Mouse (Mus musculus): ENCODE results near the gene Pacs2. TPM values are rescaled to one million over a fixed set of nuclear protein-coding genes. Genes with fewer than 3 reads are reported as not detected.

Gene Pacs2
- polyA plus RNA-seq, 1 experiment, result 8.7 TPM

DNA sequence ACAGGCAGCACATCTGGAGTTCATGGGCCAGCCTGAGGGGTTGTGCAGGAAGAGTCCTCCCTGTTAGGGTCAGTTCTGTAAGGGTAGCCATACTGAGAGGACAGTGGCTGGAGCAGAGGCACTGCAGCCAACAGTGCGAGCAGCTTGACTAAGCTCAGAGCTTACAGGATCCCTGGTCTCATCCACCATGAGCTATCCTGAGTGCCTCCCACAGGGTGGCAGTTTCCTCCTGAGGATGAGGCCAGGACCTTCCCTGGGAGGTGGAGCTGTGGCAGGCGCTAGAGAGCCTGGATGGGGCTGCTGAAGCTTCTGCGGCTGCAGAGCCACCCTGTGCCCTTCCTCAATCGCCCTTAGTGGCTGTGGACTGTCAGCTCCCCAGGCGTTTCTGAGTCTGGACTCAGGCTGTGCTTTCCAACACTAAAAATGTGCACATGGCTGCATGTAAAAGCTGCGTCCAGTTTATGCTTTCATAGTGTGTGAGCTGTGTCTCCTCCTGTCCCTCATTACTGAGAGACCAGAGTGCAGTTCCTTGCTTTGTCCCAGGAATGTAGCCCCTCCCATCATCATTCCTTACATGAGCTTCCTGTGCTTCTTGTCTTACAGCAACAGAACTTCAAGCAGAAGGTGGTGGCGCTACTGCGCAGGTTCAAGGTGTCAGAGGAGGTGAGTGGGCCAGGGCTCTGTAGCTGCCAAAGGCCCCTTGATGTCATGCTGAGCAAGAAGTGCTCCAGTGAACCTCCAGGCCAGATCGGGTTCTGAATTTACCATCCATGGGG lies 37.5 kb downstream of the Pacs2 start:
- Histone ChIP-seq H3K36me3 (replicated peaks; ENCODE audit: low read length) (peaks cover 78% of the 10 kb centered on the region), H3K27me3 (replicated peaks) (peaks cover 15% of the 10 kb centered on the region), H3K4me3 (replicated peaks) (no peak overlapping the region), H3K9me3 (no peaks in the 10 kb centered on the region), H3K4me1 (peaks cover 46% of the 10 kb centered on the region)
- TF ChIP-seq FLI1 (IDR thresholded peaks at IDR 0.05; ENCODE audit: low read length) (no peak), GATA1 (IDR thresholded peaks at IDR 0.05; ENCODE audit: borderline replicate concordance, low read length) (no peak)

GRCm38 (mm10) chr12:113056089-113056488 lies 41.8 kb downstream of the Pacs2 start:
- Histone ChIP-seq H3K36me3 (replicated peaks; ENCODE audit: low read length) (peaks cover 83% of the 10 kb centered on the region), H3K9me3 (peaks cover 9% of the 10 kb centered on the region; the same call in 1 of the 2 replicates), H3K4me1 (peaks cover 16% of the 10 kb centered on the region), H3K4me3 (replicated peaks) (no peak overlapping the region), H3K27me3 (replicated peaks) (peaks cover 9% of the 10 kb centered on the region)
- TF ChIP-seq GATA1 (IDR thresholded peaks at IDR 0.05; ENCODE audit: borderline replicate concordance, low read length) (no peak), FLI1 (IDR thresholded peaks at IDR 0.05; ENCODE audit: low read length) (no peak)

GRCm38 (mm10) chr12:113060178-113060577 lies 45.9 kb downstream of the Pacs2 start:
- no peak for TF ChIP-seq GATA1 (IDR thresholded peaks at IDR 0.05; ENCODE audit: borderline replicate concordance, low read length)
- no peak for TF ChIP-seq FLI1 (IDR thresholded peaks at IDR 0.05; ENCODE audit: low read length)
- H3K4me1 ChIP-seq, result peaks cover 5% of the 10 kb centered on the region; the same call in 1 of the 2 replicates
- H3K36me3 ChIP-seq (replicated peaks; ENCODE audit: low read length), result peaks cover 89% of the 10 kb centered on the region
- peaks cover 12% of the 10 kb centered on the region for H3K27me3 ChIP-seq (replicated peaks)
- H3K4me3 ChIP-seq (replicated peaks), result no peak overlapping the region
- peaks cover 9% of the 10 kb centered on the region; the same call in 1 of the 2 replicates for H3K9me3 ChIP-seq

DNA sequence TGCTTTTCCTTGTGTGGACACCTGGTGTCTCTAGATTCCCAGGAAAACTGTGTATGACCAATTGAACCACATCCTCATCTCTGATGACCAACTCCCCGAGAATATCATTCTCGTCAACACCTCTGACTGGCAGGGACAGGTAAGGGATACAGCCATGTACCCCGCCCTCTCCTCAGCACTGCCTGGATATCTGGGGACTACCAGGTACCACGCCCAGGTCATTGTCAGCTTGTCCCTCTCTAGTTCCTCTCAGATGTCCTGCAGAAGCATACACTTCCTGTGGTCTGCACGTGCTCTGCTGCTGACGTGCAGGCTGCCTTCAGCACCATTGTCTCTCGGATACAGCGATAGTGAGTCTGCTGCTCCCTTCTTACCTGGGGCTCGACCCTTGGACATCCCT lies 47.3 kb downstream of the Pacs2 start:
- TF ChIP-seq GATA1 (IDR thresholded peaks at IDR 0.05; ENCODE audit: borderline replicate concordance, low read length), result no peak
- no peak for TF ChIP-seq FLI1 (IDR thresholded peaks at IDR 0.05; ENCODE audit: low read length)
- Histone ChIP-seq H3K4me3 (replicated peaks) (no peak overlapping the region), H3K36me3 (replicated peaks; ENCODE audit: low read length) (peaks cover 95% of the 10 kb centered on the region), H3K27me3 (replicated peaks) (peaks cover 10% of the 10 kb centered on the region), H3K4me1 (peaks cover 9% of the 10 kb centered on the region), H3K9me3 (peaks cover 9% of the 10 kb centered on the region; the same call in 1 of the 2 replicates)

- Histone ChIP-seq H3K36me3 (replicated peaks; ENCODE audit: low read length) (peaks cover 94% of the 10 kb centered on the region), H3K4me1 (peaks cover 9% of the 10 kb centered on the region), H3K27me3 (replicated peaks) (peaks cover 13% of the 10 kb centered on the region), H3K9me3 (peaks cover 9% of the 10 kb centered on the region; the same call in 1 of the 2 replicates), H3K4me3 (replicated peaks) (no peak overlapping the region)
- TF ChIP-seq FLI1 (IDR thresholded peaks at IDR 0.05; ENCODE audit: low read length), result no peak
- TF ChIP-seq GATA1 (IDR thresholded peaks at IDR 0.05; ENCODE audit: borderline replicate concordance, low read length), result no peak
Observed at GRCm38 (mm10) chr12:113062201-113062600, 47.9 kb downstream of the Pacs2 start.

GRCm38 (mm10) chr12:113063700-113064099 lies 49.4 kb downstream of the Pacs2 start:
- TF ChIP-seq GATA1 (IDR thresholded peaks at IDR 0.05; ENCODE audit: borderline replicate concordance, low read length) (no peak), FLI1 (IDR thresholded peaks at IDR 0.05; ENCODE audit: low read length) (no peak)
- peaks cover 19% of the 10 kb centered on the region for H3K27me3 ChIP-seq (replicated peaks)
- no peak overlapping the region for H3K4me3 ChIP-seq (replicated peaks)
- H3K9me3 ChIP-seq, result peaks cover 4% of the 10 kb centered on the region; the same call in 1 of the 2 replicates
- peaks cover 8% of the 10 kb centered on the region for H3K4me1 ChIP-seq
- H3K36me3 ChIP-seq (replicated peaks; ENCODE audit: low read length), result peaks cover 93% of the 10 kb centered on the region

DNA sequence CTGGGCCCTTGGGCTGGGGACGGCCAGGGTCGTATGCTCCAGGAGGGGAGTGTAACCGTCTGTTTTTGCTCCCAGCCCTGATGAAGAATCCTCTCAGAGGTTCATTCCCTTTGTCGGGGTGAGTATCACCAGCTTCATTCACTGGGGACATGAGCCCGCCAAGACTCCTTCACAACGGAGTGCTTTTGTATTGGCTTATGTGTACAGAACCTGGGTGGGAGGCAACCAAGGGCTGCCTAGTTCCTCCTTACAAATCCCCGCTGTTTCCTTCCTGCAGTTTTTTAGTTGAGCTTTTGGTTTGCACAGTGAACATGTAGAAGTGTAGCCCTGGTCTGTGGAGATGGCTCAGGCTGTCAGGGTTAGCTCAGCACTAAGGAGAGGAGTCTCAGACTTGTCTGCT lies 53.7 kb downstream of the Pacs2 start:
- TF ChIP-seq FLI1 (IDR thresholded peaks at IDR 0.05; ENCODE audit: low read length) (no peak), GATA1 (IDR thresholded peaks at IDR 0.05; ENCODE audit: borderline replicate concordance, low read length) (no peak)
- H3K36me3 ChIP-seq (replicated peaks; ENCODE audit: low read length), result peaks cover 83% of the 10 kb centered on the region
- H3K27me3 ChIP-seq (replicated peaks), result peaks cover 21% of the 10 kb centered on the region
- peaks cover 4% of the 10 kb centered on the region; the same call in 1 of the 2 replicates for H3K4me1 ChIP-seq
- no peaks in the 10 kb centered on the region for H3K9me3 ChIP-seq
- no peak overlapping the region for H3K4me3 ChIP-seq (replicated peaks)

- H3K9me3 ChIP-seq, result no peaks in the 10 kb centered on the region
- TF ChIP-seq GATA1 (IDR thresholded peaks at IDR 0.05; ENCODE audit: borderline replicate concordance, low read length), result no peak
- TF ChIP-seq FLI1 (IDR thresholded peaks at IDR 0.05; ENCODE audit: low read length), result no peak
- peaks cover 16% of the 10 kb centered on the region for H3K4me1 ChIP-seq
- no peak overlapping the region for H3K4me3 ChIP-seq (replicated peaks)
- H3K36me3 ChIP-seq (replicated peaks; ENCODE audit: low read length), result peaks cover 69% of the 10 kb centered on the region
- H3K27me3 ChIP-seq (replicated peaks), result peaks cover 21% of the 10 kb centered on the region
Observed at GRCm38 (mm10) chr12:113069389-113069788, 55.1 kb downstream of the Pacs2 start.

- TF ChIP-seq GATA1 (IDR thresholded peaks at IDR 0.05; ENCODE audit: borderline replicate concordance, low read length), result no peak
- TF ChIP-seq FLI1 (IDR thresholded peaks at IDR 0.05; ENCODE audit: low read length), result no peak
- H3K9me3 ChIP-seq, result no peaks in the 10 kb centered on the region
- no peak overlapping the region for H3K4me3 ChIP-seq (replicated peaks)
- H3K27me3 ChIP-seq (replicated peaks), result peaks cover 23% of the 10 kb centered on the region
- H3K36me3 ChIP-seq (replicated peaks; ENCODE audit: low read length), result peaks cover 54% of the 10 kb centered on the region
- peaks cover 25% of the 10 kb centered on the region for H3K4me1 ChIP-seq
Observed at GRCm38 (mm10) chr12:113071321-113071720, 57.0 kb downstream of the Pacs2 start.

GRCm38 (mm10) chr12:113071827-113072226 lies 57.5 kb downstream of the Pacs2 start:
- Histone ChIP-seq H3K27me3 (replicated peaks) (peaks cover 23% of the 10 kb centered on the region), H3K9me3 (no peaks in the 10 kb centered on the region), H3K36me3 (replicated peaks; ENCODE audit: low read length) (peaks cover 49% of the 10 kb centered on the region), H3K4me1 (peaks cover 25% of the 10 kb centered on the region), H3K4me3 (replicated peaks) (no peak overlapping the region)
- TF ChIP-seq FLI1 (IDR thresholded peaks at IDR 0.05; ENCODE audit: low read length), result no peak
- TF ChIP-seq GATA1 (IDR thresholded peaks at IDR 0.05; ENCODE audit: borderline replicate concordance, low read length), result no peak
